Mouse (Mus musculus) liver, postnatal 0 days (tissue): ENCODE results near the gene Hist1h1b.
"Not testable (repeated sequence)": the region's sequence is repeated elsewhere in the genome, so short reads cannot be mapped to it uniquely, and the experiment has no call there.

Source experiments
- CTCF ChIP-seq: sonication (generic); IDR thresholded peaks from 2 replicates; pipeline ENCODE4 v1.5.1; 2016; ENCODE audit warnings: antibody characterized with exemption, low read depth
- EP300 ChIP-seq: IDR thresholded peaks from 2 replicates; pipeline ENCODE4 v1.6.1; 2016; ENCODE audit warnings: antibody characterized with exemption, low read depth, mild to moderate bottlenecking

- not testable (repeated sequence) for TF ChIP-seq CTCF, EP300
These were observed 39.9 kb upstream of the Hist1h1b start for GRCm38 (mm10) chr13:21820082-21820890.
